Mouse (Mus musculus): Measurements from ENCODE around the gene Grcc10.

Gene Grcc10

GRCm38 (mm10) chr6:124740888-124741761 is at the start of gene Grcc10:
Gene Grcc10, minus strand, starts transcription at chr6:124741374.
- DNase-seq: peak; percentile 83

- no peak for DNase-seq
Observed at GRCm38 (mm10) chr6:124790121-124790520, 48.9 kb upstream of the Grcc10 start.

DNA sequence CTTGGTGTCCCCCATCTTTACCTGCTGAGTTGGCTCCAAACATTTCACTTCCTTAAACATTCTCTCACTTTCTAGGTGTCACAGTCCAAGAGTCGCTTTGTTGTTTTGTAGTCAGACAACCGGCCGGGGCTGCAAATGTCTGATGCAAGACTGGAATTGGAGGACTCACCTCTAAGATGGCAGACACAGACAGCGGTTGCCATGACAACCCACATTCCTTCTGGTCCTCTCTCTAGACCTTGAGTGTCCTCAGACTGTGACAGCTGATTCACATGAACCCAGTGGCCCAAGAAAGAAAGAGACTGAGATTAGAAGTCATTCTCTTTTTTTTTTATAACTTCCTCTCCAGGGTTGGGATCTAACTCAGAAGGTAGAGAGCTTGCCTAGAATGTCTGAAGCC is 48.3 kb upstream of the Grcc10 start:
- peak; percentile 8 for DNase-seq

- DNase-seq: peak; percentile 35
Observed at GRCm38 (mm10) chr6:124787722-124788121, 46.5 kb upstream of the Grcc10 start.

DNA sequence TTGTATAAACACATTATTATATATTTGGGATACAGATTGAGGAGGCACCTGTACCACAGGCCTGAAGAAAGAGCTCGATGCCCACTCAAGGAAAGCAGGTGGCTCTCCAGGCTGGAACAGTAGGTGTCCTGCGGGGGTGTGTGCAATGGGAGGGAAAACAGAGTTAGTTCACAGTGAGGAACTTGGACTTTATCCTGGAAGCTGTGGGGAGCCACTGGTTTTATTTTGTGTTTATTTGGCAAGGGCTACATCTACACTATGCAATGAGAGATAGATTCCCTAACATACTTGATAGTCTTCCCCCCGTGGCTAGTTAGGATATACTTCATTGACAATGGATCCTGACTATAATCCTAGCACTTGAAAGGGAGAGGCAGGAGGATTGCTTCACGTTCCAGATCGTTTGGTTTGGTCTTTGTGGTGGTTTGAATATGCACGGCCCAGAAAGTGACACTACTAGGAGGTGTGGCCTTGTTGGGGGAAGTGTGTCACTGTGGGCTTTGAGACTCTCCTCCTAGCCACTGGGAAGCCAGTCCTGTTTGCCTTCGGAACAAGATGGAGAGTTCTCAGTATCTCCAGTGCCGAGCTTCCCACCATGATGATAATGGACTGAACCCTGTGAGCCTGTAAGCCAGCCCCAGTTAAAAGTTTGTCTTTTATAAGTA is 45.7 kb upstream of the Grcc10 start:
- peak; percentile 84 for DNase-seq

- no peak for DNase-seq
Observed at GRCm38 (mm10) chr6:124782436-124782835, 41.3 kb upstream of the Grcc10 start.

- no peak for DNase-seq
Observed at GRCm38 (mm10) chr6:124780917-124781316, 39.7 kb upstream of the Grcc10 start.

DNA sequence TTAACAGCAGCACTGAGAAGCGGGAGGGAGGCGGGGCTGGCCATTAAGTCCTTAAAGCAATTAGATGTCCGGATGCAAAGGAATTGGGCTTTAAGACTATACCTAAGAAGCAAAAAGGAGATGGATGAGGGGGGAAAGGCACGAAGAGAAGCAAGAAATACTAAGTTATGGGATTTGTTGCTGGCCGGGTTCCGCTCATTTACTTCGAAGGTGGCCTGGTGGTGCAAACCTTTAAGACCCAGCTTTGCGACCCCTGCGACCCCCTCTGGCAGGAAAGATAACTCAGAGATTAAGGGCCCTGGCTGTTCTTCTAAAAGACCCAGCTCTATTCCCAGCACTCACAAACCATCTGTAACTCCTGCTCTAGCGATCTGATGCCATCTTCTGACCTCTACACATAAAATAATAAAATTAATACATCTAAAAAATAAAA is 38.8 kb upstream of the Grcc10 start:
- DNase-seq: no peak

GRCm38 (mm10) chr6:124779222-124779983 is 38.2 kb upstream of the Grcc10 start, which contains the start of gene Lrrc23:
Gene Lrrc23, minus strand, starts transcription at chr6:124779727.
- DNase-seq: peak; percentile 11

- DNase-seq: peak; percentile 53
Observed at GRCm38 (mm10) chr6:124770511-124770910, 29.3 kb upstream of the Grcc10 start.

GRCm38 (mm10) chr6:124770013-124770412 is 28.8 kb upstream of the Grcc10 start:
- no peak for DNase-seq

DNA sequence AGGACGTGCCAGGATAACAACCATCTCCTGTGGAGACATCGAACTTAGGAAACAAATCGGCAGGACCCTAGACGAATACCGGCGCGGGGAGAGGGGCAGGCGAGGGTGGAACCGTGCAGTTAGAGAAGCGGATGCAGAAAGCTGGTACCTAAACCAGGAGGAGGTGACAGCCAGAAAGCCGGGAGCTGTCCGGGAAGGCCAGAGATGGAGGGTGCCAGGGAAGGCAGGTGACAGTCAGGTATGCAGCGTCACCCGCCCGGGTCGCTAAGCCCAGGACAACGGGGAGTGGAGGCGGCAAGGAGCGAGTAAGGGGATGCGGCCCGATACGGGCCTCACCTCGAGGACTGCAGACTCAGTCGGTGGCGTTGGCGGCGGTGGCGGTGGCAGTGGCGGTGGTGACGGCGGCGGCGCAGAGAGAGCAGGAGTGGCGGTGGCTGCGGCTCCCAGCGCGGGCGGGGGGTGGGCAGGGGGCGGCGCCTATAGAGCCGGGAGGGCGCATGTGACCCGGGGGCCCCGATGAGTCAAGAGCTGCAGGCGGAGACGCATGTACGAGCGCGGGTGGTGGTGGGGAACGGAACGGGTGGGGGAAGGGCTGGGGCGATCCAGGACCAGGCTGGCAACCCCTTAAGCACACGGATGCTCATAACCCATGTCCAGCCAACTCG is 28.1 kb upstream of the Grcc10 start, which contains the start of gene Eno2:
Gene Eno2 (minus strand): TSS at position 573 of the 665 bp plus-strand sequence.
- DNase-seq: peak; percentile 75

GRCm38 (mm10) chr6:124768704-124769044 is 27.5 kb upstream of the Grcc10 start:
- DNase-seq: no peak

DNA sequence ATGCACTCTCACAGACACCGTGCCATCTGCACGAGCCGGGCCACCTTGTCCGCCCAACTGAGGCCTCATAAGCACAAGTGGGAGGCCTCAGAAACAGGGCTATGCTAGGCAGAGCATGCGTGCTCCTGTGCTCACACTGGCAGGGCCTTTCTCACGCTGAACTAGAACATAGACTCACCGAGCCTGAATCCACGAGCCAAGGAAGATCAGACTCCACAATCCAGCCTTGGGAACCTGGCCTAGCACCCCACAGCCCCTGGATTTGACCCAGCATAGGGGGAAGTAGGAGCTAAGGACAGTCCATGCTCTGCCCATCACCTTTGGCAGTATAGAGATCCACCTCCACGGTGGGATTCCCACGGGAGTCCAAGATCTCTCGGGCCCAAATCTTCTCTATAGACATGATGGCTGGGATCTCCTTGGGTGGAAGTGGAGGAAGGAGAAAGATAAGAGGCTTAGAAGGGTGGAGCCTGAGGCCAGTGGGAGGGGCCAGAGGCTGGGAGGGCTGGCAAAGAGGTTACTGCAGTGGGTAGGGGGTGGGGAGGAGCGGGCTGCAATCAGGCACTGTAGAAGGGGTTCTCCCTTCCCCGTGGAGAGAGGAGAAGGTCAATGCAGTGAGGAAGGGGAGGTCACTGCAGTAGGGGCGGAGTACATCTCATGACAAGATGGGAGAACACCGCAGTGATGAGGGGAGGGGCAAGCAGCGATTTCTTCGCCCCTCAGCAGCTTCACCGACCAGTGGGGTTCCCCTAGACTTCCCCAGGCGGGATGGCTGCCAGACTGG is 26.9 kb upstream of the Grcc10 start:
- peak; percentile 71 for DNase-seq

- no peak for DNase-seq
Observed at GRCm38 (mm10) chr6:124767536-124767919, 26.4 kb upstream of the Grcc10 start.

DNA sequence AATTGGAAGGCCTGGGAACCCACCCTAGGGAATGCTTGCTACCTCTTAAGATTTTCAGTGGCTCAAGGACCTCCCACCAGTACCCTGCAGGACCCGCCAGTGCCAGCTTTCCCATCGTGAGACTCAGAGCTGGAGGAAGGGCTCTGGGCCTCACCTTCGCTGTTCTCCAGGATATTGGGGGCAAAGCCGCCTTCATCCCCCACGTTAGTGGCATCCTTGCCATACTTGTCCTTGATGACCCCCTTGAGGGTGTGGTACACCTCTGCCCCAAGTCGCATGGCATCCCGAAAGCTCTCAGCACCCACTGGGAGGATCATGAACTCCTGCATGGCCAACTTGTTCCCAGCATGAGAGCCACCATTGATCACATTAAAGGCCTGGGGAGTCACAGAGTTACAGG is 24.8 kb upstream of the Grcc10 start:
- no peak for DNase-seq

DNA sequence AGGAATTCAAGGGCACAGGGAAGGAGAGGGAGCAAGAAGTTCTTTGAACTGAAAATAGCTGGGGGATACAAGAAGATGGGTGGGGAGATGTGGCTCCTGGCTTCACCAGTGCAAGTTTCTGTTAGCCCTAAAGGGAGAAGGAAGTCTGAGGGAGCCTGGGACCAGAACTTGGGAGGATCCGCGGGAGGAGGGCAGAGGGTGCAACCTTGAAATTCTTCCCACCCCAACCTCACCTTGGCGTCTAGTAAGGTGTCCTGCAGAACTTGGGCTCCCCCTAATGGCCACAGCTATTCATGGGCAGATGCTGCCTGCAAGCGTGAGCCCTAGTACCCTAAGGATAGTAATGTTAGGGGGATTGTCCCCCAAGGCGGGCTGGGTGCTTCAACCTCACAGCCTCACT is 18.1 kb upstream of the Grcc10 start:
- peak; percentile 83 for DNase-seq

GRCm38 (mm10) chr6:124758849-124759232 is 17.7 kb upstream of the Grcc10 start:
- peak; percentile 30 for DNase-seq

DNA sequence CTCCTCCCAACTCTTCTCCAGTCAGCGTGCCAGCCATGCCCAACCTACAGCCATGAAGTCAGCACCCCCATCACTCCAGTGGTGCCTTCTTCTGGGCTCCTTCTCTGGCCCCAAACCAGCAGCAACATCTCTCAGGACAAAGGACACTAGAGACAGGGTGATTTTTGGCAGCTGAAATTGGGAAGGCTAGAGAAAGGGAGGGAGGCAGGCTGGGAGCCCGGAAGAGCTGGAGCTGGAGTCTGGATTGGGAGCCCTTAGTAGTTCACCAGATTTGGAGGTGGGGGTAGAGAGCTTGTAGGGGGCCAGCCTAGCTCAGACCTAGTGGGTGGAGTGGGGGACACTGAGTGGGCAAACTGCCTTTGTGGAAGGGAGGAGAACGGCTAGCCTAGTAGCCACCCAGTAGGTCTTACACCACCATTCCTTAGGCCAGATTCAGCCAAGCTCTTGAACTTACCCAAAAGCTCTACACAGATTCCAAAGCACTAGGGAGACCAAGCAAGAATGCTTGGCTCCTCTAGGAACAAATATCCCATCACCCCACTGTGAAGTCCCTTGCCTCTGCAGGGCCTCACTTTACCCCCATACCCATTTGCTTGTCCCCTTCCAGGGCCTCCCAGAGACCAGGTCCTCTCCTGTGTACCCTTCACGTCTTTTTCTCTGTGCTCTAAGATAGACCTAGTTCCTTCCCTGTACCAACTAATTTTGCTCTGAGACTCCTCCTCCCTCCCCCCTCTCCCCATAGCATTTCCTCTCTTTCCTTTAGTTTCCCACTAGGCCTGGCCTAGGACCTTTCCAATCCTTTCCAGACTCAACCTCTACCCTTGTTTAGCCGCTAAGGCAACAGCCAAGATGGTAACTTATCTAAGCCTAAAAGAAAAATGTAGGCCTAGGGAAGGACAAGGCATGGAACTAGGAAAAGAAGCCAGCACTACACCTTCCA is 17.0 kb upstream of the Grcc10 start:
- DNase-seq: peak; percentile 66

DNA sequence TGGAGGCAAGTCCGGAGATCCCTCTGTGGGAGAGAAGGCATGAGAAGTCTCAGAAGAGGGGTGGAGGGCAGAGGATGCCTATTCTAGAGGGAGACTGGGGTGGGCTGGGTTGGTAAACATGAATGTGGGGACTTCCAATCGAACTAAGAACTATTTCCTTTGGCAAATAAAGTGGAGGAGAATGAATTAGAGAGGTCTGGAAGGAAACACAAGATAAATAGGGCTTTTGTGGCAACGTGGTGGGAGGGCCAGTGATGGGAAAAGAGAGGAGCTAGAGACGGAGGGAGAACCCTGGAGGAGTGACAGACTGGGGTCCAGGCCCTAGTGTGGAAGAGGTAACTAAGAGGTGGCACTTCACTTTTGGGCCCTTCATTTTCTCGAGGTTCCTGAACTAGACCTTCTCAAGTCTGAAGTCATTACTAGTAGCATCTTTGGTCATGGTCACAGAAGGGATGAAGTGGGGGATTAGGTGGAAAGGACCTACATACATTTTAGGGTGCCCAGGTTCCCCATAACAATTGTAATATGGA is 16.2 kb upstream of the Grcc10 start:
- DNase-seq: no peak

Measured in cerebellum, adult 11 months (tissue).